Mouse (Mus musculus) mouse embryonic stem cell (cell line): Measurements from ENCODE around the gene Ttll2.
"Not testable (repeated sequence)": the region's sequence is repeated elsewhere in the genome, so short reads cannot be mapped to it uniquely, and the experiment has no call there.

Experiments used
- in situ Hi-C, 2 experiments: fragments of 300-500 bp; cut with MboI; formaldehyde crosslinking; loops; 1 replicate in 1 of 2; 3 replicates in 1 of 2; pipeline ENCODE4 v1.14.3; 2019 to 2020; ENCODE audit warnings: low sequenced_read_pairs in 2 of 2, low pct_unique_long_range_greater_than_20kb in 1 of 2, mixed read lengths in 1 of 2; ENCODE audit not compliant: unreplicated experiment in 1 of 2

Ttll2 gene

DNA sequence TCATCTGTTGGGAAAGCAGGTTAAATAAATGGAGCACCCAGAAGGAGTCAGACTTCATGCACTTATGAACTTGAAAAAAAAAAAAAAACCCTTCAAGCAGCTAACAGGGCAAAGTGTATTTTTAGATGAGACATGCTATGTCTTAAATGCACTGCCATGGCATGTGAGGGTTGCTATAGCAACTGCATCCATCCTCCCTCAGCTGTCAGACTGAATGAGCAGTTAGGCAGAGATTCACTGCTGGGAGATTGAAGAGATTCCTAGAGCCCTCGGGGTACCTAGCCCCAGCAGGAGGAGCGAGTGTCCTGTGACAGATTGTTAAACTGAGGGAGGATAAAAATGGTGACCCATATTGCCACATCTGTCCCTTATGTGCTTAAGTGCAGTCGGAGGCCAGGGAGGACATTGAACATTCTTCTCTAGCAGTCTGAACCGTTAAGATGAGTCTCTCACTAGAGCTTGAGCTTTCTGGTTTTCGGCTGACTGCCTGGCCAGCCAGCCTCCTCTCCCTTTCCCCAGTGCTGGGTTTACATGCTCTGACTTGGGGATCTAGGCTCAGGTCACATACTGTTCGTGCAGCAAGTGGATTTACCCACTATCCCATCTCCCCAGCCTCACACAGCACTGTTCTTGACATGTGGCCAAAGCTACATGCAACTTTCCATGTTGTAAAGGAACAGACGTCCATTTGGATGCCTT, 14.3 kb upstream of the Ttll2 start:
- in situ Hi-C loops, result not testable (repeated sequence)

GRCm38 (mm10) chr17:7366265-7366664, 13.8 kb upstream of the Ttll2 start:
- in situ Hi-C loops, result not testable (repeated sequence)

- in situ Hi-C loops, result not testable (repeated sequence)
These were observed 13.1 kb upstream of the Ttll2 start for GRCm38 (mm10) chr17:7365615-7366014.

GRCm38 (mm10) chr17:7360749-7361465, 8.4 kb upstream of the Ttll2 start:
- in situ Hi-C loops, result not testable (repeated sequence)

DNA sequence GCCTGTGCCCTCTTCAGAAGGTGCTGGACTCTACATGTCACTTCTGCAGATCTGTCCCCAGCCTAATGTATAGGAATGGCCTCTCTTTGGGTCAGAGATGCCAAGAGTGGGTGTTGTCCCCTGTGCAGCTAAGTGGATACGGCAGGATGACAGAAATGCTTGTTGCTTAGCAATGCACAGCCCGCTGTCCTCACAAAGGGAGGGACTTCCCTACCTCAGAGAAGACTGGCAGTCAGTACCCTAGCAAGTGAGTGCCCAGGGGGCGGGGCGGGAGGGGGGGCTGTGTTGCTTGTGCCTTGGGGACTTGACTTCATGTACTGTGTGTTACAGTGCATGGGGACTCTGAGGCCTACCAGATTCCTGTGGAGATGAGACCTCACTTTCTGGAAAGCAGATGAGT, 7.3 kb upstream of the Ttll2 start:
- in situ Hi-C loops, result not testable (repeated sequence)

GRCm38 (mm10) chr17:7348765-7349164, 3.7 kb downstream of the Ttll2 start:
- in situ Hi-C loops, result not testable (repeated sequence)

GRCm38 (mm10) chr17:7337381-7337780, 15.1 kb downstream of the Ttll2 start:
- in situ Hi-C loops, result not testable (repeated sequence)

DNA sequence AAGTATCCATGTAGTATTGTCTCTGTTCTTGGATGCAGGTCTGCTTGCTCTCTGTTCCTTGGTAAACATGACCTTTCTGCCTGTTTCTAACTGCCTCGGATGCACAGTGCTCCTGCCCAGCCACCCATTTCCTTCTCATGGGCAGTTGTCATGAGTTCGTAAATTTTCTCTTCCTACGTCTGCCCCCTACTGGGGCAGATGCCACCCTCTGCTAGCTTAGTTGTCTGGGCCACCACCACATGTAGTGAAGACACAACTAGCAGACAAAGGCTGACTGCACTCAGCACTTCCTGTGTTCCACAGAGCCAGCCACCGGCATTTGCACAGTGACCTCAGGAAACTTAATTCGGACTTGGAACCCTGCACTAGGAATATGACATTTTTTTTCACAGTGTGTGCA, 19.8 kb downstream of the Ttll2 start:
- in situ Hi-C loops, result not testable (repeated sequence)

- in situ Hi-C loops, result not testable (repeated sequence)
These were observed 26.1 kb downstream of the Ttll2 start for GRCm38 (mm10) chr17:7326415-7326814.

GRCm38 (mm10) chr17:7324346-7324745, 28.1 kb downstream of the Ttll2 start, which contains the start of gene Tcp10a:
Gene Tcp10a, plus strand, starts transcription at chr17:7324646.
- in situ Hi-C loops, result not testable (repeated sequence)

GRCm38 (mm10) chr17:7319789-7320188, 32.7 kb downstream of the Ttll2 start:
- in situ Hi-C loops, result not testable (repeated sequence)

- in situ Hi-C loops, result not testable (repeated sequence)
These were observed 36.7 kb downstream of the Ttll2 start for GRCm38 (mm10) chr17:7315693-7316382.

DNA sequence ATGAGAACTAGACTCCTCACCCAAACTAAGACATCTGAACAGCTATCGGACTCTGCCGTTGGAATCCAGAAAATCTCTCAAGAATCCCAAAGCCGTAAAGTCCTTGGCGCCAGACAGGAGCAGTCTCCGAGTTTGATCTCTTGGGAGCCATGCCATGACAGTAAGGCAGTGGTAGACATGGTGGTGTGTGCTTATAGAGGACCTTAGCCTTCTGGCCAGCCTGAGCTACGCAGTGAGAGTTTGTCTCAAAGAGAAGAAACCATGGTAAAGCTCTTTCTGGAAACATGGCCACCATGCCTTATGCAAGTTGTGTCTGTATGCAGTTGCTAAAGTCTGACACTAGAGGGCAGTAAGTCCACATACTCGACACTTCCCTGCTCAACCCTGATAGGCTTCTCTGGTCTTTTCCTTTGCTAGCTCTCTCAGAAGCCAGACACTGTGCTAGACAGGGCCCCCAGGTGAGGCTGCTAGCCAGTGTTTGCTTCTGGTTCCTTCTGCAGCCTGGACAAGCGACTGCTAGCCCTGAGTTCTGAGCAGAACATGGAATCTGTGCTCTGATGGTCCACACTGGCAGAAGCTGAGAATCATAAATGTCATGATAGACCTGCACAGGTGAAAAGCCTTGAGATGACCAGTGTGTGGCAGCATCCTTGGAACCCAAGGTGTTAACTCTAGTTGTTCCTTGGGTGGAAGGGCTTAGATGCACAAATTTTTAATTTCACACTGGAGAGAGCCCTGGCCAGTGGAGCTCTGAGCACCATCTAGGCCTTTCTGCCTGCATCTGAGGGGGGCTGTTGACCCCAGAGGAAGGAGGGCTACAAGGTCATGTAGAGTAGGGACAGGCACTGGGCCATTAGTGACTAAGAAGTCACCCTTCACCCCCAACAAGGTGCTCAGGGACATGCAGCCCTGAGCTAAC, 46.0 kb downstream of the Ttll2 start:
- in situ Hi-C loops, result not testable (repeated sequence)
